Mouse (Mus musculus) bone marrow macrophage, adult 2 months (primary cell): ENCODE data around the gene Fahd1.

Source experiments
- CTCF ChIP-seq: IDR thresholded peaks from 2 replicates; pipeline ENCODE4 v1.5.1; 2012; ENCODE audit warnings: low read depth, mild to moderate bottlenecking, low read length, moderate library complexity
- POLR2A ChIP-seq: IDR thresholded peaks from 2 replicates; pipeline ENCODE4 v1.6.1; 2012; ENCODE audit warnings: mild to moderate bottlenecking, low read depth, low read length, borderline replicate concordance

DNA sequence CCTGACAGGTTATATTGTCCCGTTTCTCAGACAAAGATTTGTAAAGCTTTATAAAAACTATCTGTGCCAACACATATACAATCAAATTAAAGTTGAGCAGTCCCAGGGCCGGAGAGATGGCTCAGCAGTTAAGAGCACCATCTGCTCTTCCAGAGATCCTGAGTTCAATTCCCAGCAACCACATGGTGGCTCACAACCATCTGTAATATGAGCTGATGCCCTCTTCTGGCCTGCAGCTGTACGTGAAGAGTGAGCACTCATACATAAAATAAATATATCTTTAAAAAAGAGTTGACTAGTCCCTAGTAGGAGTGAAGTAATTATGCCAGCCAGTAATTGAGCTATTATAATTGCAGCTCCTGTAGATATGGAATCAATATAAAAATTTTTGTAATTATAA, 49.6 kb downstream of the Fahd1 start:
- no peak for TF ChIP-seq CTCF
- no peak for TF ChIP-seq POLR2A
